Mouse (Mus musculus): ENCODE results near the gene Cracr2b. TPM values are rescaled to one million over a fixed set of nuclear protein-coding genes. Genes with fewer than 3 reads are reported as not detected.

The Cracr2b gene
- 3.7 and 8.1 TPM in 2 replicates for polyA plus RNA-seq (2014; fragmentation: Nextera tagmentation; extraction: Ambion mirVana)

DNA sequence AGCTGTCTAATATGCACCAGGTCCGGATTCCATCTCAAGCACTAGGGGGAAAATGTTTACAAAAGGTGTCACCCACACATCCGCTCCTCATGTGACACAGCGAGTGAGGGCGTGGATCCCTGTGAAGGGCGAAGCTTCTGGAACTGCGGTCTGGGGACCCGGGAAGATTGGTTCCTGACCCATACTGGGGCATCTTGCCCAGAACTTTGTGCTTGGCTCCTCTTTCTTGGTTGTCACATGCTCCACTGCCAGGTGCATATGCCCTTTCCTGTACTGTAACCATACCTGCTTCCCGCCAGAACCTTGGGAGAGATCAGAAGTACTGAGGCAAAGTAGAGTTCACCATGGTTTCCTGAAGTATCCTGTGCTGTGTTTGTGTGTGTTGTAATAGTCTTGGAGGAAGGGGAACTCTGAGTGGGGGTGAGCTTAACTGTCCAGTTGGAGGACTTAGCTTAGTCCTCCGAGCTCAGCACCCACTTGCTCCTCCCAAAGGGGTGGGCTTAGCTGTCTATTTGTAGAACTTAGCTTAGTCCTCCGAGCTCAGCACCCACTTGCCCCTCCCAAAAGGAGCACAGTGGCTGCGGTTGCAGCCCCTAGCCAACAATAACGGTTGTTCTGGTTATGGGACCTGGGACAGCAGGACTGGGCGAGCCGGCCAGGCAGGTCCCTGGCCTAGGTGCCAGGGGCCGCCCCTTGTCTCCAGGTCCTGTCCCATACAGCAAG lies at the start of gene Cracr2b:
Cracr2b (plus strand) TSS at position 704 of the 723 bp plus-strand sequence.
- Histone ChIP-seq H3K27me3 (ENCODE audit: control insufficient read depth, insufficient read depth, low read length) (peaks cover 61% of the 10 kb centered on the region), H3K4me3 (replicated peaks; ENCODE audit: low read length) (peak within 1 kb of the TSS; percentile 34), H3K4me1 (replicated peaks; ENCODE audit: control insufficient read depth, insufficient read depth, low read length) (peaks cover 9% of the 10 kb centered on the region; the same call in 1 of the 2 replicates), H3K36me3 (replicated peaks; ENCODE audit: control insufficient read depth, insufficient read depth) (peaks cover 11% of the 10 kb centered on the region), H3K9me3 (ENCODE audit: control insufficient read depth, low read length) (no peaks in the 10 kb centered on the region), H3K27ac (no peak within 1 kb of the TSS), H3K9ac (peak within 1 kb of the TSS; percentile 58), H3K4me2 (replicated peaks) (peak within 1 kb of the TSS; percentile 58)
- DNase-seq (ENCODE audit: low spot score) (no peak), ATAC-seq (ENCODE audit: low FRiP score) (no peak)
- WGBS, result 72% methylated on average over 15 of the region's 15 CpGs

DNA sequence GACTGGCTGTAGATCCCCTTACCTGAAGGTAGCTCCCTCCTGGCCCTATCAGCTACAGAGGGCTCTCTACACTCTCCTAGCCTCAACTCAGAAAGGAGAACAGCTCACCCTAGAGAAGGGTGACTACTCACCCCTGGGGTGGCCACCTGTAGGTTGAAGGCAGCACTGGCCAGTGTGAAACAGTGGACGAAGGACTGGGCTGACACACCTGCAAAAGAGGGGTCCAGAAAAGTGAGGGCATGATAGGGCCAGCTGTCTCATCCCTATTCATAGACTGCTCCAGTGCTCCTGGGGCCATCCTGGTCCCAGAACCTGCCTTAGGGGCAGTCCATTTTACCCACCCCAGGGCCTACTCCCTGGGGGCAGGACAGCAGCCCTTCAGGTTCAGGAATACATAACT lies 49.2 kb upstream of the Cracr2b start:
- H3K36me3 ChIP-seq (replicated peaks; ENCODE audit: control insufficient read depth, insufficient read depth), result peaks cover 32% of the 10 kb centered on the region; the same call in 1 of the 2 replicates
- H3K9me3 ChIP-seq (ENCODE audit: control insufficient read depth, low read length), result no peaks in the 10 kb centered on the region

DNA sequence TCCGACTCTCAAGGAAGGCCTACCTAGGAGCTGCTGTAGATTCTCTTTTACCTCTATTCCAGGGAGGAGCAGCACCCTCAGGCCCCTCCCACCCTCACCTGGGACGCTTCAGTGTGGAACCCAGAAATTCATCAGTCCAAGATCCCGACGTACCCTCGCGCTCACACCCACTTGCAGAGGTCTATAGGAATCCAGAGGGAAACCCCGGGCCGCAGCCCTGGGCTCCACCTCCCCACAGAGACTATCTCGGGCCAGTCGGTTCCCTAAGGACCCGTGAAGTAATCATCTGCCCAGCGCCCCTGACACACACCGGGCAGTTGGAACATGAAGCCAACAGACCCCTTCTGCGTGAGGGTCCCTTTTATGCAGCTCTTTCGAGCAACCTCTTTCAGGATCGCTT lies 47.6 kb upstream of the Cracr2b start:
- H3K4me1 ChIP-seq (replicated peaks; ENCODE audit: control insufficient read depth, insufficient read depth, low read length), result peaks cover 13% of the 10 kb centered on the region
- peak overlapping the region; percentile 86 for H3K4me2 ChIP-seq (replicated peaks)
- WGBS, result 4% methylated on average over 16 of the region's 16 CpGs
- H3K27ac ChIP-seq, result peak overlapping the region; percentile 80
- H3K9me3 ChIP-seq (ENCODE audit: control insufficient read depth, low read length), result no peaks in the 10 kb centered on the region
- DNase-seq (ENCODE audit: low spot score), result peak; percentile 25
- H3K9ac ChIP-seq, result peak overlapping the region; percentile 68
- H3K4me3 ChIP-seq (replicated peaks; ENCODE audit: low read length), result peak overlapping the region; percentile 61
- H3K27me3 ChIP-seq (ENCODE audit: control insufficient read depth, insufficient read depth, low read length), result no peaks in the 10 kb centered on the region
- peaks cover 25% of the 10 kb centered on the region; the same call in 1 of the 2 replicates for H3K36me3 ChIP-seq (replicated peaks; ENCODE audit: control insufficient read depth, insufficient read depth)
- ATAC-seq (ENCODE audit: low FRiP score), result peak; percentile 26; the same call in 1 of the 2 replicates

More for the DNA sequence above, 49.2 kb upstream of the Cracr2b start:
- Histone ChIP-seq H3K27ac (no peak overlapping the region), H3K9ac (no peak overlapping the region), H3K4me3 (replicated peaks; ENCODE audit: low read length) (no peak overlapping the region), H3K4me1 (replicated peaks; ENCODE audit: control insufficient read depth, insufficient read depth, low read length) (peaks cover 13% of the 10 kb centered on the region), H3K27me3 (ENCODE audit: control insufficient read depth, insufficient read depth, low read length) (no peaks in the 10 kb centered on the region), H3K4me2 (replicated peaks) (no peak overlapping the region)
- 94% methylated on average over 1 of the region's 1 CpGs for WGBS
- DNase-seq (ENCODE audit: low spot score) (no peak), ATAC-seq (ENCODE audit: low FRiP score) (no peak)

DNA sequence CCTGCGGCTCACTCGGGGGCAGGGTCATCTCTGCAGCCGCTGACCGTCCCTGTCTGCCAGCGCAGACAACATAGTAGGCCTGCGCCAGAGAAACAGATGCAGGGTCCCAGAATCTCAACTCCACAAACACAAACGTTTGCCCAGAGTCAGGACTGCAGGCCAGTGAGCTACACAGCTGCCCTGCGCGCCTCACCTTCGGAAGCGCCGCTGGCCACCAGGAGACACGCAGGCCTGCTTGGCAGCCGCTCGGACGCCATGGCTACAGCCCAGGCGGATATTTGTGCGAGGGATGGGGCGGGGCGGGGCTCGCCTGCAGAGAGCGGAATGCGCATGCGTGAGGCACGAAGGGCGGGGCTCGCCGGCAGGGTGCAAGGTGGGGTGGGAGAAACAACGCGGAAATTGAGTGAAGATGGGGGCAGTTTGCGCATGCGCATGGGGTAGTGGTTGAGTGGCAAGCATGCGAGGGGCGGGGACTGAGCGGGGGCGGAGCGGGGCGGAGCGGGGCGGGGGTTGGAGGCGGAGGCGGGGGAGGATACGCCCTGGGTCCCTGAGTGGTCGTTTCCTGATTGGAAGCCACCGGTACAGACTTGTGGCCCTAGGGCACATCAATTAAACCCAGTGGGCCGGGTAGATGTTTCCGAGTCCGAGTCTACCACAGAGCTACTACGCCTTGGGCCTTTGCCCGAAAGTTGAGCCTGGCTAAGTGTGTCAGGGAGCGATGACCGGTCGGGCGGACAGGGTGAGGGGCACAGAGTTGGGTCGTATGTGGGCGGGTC lies 46.9 kb upstream of the Cracr2b start, which contains the start of gene Gatd1:
Gatd1 (minus strand) TSS at position 328 of the 776 bp plus-strand sequence.
- ATAC-seq (ENCODE audit: low FRiP score) (peak; percentile 84), DNase-seq (ENCODE audit: low spot score) (peak; percentile 100)
- under 1% methylated on average over 50 of the region's 56 CpGs for WGBS
- peaks cover 13% of the 10 kb centered on the region for H3K4me1 ChIP-seq (replicated peaks; ENCODE audit: control insufficient read depth, insufficient read depth, low read length)
- peak within 1 kb of the TSS; percentile 61 for H3K4me3 ChIP-seq (replicated peaks; ENCODE audit: low read length)
- peaks cover 18% of the 10 kb centered on the region; the same call in 1 of the 2 replicates for H3K36me3 ChIP-seq (replicated peaks; ENCODE audit: control insufficient read depth, insufficient read depth)
- H3K4me2 ChIP-seq (replicated peaks), result peak within 1 kb of the TSS; percentile 86
- no peaks in the 10 kb centered on the region for H3K27me3 ChIP-seq (ENCODE audit: control insufficient read depth, insufficient read depth, low read length)
- H3K27ac ChIP-seq, result peak within 1 kb of the TSS; percentile 80
- H3K9me3 ChIP-seq (ENCODE audit: control insufficient read depth, low read length), result no peaks in the 10 kb centered on the region
- H3K9ac ChIP-seq, result peak within 1 kb of the TSS; percentile 68

DNA sequence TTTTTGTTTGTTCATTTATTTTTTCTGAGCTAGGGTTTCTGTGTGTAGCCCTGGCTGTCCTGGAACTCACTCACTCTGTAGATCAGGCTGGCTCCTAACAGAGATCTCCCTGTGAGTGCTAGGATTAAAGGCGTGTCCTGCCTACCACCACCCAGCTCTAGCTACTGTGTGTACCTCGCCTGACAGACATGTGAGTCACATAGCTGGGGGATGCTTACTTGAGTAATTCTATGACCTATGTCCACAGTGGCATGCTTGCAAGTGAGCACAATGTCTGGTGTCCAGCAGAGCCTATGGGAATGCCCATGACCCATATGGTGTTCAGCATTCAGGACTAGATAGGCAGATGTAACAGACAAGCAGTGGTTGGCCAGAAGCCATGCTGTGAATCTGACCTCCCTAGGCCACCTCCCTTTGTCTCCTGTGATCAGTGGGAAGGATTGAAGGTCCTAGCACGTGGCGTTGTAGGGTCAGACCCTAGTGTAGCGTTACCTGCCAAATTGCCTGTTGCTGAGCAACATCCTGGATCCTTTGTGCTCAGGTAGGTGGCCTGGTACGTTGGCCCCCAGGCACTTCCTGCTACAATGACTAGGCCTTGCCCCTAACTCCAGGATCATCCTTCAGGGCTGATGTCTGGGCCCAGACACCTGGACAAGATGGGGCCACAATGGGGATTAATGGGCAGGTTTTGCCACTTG lies 44.6 kb upstream of the Cracr2b start:
- H3K4me1 ChIP-seq (replicated peaks; ENCODE audit: control insufficient read depth, insufficient read depth, low read length), result peaks cover 13% of the 10 kb centered on the region
- H3K27me3 ChIP-seq (ENCODE audit: control insufficient read depth, insufficient read depth, low read length), result no peaks in the 10 kb centered on the region
- no peak overlapping the region for H3K4me2 ChIP-seq (replicated peaks)
- H3K9ac ChIP-seq, result no peak overlapping the region
- H3K4me3 ChIP-seq (replicated peaks; ENCODE audit: low read length), result no peak overlapping the region
- H3K9me3 ChIP-seq (ENCODE audit: control insufficient read depth, low read length), result no peaks in the 10 kb centered on the region
- no peak for ATAC-seq (ENCODE audit: low FRiP score)
- DNase-seq (ENCODE audit: low spot score), result no peak
- no peak overlapping the region for H3K27ac ChIP-seq
- no peaks in the 10 kb centered on the region for H3K36me3 ChIP-seq (replicated peaks; ENCODE audit: control insufficient read depth, insufficient read depth)
- 65% methylated on average over 6 of the region's 6 CpGs for WGBS

GRCm38 (mm10) chr7:141417731-141418681 lies 42.9 kb upstream of the Cracr2b start:
- H3K9me3 ChIP-seq (ENCODE audit: control insufficient read depth, low read length), result no peaks in the 10 kb centered on the region
- H3K36me3 ChIP-seq (replicated peaks; ENCODE audit: control insufficient read depth, insufficient read depth), result no peaks in the 10 kb centered on the region
- DNase-seq (ENCODE audit: low spot score) (no peak), ATAC-seq (ENCODE audit: low FRiP score) (no peak)
- H3K9ac ChIP-seq, result no peak overlapping the region
- peaks cover 8% of the 10 kb centered on the region for H3K4me1 ChIP-seq (replicated peaks; ENCODE audit: control insufficient read depth, insufficient read depth, low read length)
- 72% methylated on average over 8 of the region's 8 CpGs for WGBS
- no peak overlapping the region for H3K27ac ChIP-seq
- no peaks in the 10 kb centered on the region for H3K27me3 ChIP-seq (ENCODE audit: control insufficient read depth, insufficient read depth, low read length)
- H3K4me3 ChIP-seq (replicated peaks; ENCODE audit: low read length), result no peak overlapping the region
- no peak overlapping the region for H3K4me2 ChIP-seq (replicated peaks)

- Histone ChIP-seq H3K27me3 (ENCODE audit: control insufficient read depth, insufficient read depth, low read length) (no peaks in the 10 kb centered on the region), H3K4me1 (replicated peaks; ENCODE audit: control insufficient read depth, insufficient read depth, low read length) (peaks cover 5% of the 10 kb centered on the region; the same call in 1 of the 2 replicates), H3K4me2 (replicated peaks) (no peak overlapping the region), H3K27ac (no peak overlapping the region), H3K9me3 (ENCODE audit: control insufficient read depth, low read length) (no peaks in the 10 kb centered on the region), H3K36me3 (replicated peaks; ENCODE audit: control insufficient read depth, insufficient read depth) (no peaks in the 10 kb centered on the region), H3K4me3 (replicated peaks; ENCODE audit: low read length) (no peak overlapping the region), H3K9ac (no peak overlapping the region)
- DNase-seq (ENCODE audit: low spot score) (no peak), ATAC-seq (ENCODE audit: low FRiP score) (no peak)
- WGBS, result 78% methylated on average over 7 of the region's 7 CpGs
Observed at GRCm38 (mm10) chr7:141418970-141419369, 41.9 kb upstream of the Cracr2b start.

DNA sequence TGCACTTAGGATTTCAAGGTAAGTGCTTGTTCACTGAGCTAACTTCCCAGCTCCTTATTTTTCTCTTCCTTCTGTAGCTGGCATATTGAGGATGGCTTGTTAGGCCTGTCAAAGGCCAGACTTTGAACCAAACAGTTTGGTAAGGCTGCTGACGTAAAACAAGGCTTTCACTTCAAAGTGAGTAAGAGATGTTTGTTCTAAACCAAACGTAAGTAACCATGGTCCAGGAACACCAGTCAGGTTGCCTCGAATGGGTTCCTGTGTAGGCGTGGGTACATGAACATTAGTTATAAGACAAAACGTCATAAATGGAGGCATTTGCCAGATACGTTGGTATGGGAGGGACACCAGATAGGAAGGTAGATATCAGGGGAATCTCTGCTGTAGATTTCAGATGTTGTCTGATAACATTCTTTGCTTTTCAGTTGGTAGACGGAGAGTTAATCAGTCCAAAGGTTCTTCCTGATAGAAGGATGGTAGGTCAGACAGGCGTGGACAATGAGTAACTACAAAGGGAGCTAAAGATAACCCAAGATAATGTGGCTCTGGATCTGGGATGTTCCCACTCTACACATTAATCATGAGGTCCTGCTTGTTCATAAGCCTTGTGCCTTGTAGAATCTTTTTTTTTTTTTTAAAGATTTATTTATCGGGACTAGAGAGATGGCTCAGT lies 40.7 kb upstream of the Cracr2b start:
- ATAC-seq (ENCODE audit: low FRiP score), result no peak
- H3K4me2 ChIP-seq (replicated peaks), result no peak overlapping the region
- 86% methylated on average over 9 of the region's 9 CpGs for WGBS
- H3K27ac ChIP-seq, result no peak overlapping the region
- DNase-seq (ENCODE audit: low spot score), result no peak
- no peak overlapping the region for H3K4me3 ChIP-seq (replicated peaks; ENCODE audit: low read length)
- no peaks in the 10 kb centered on the region for H3K27me3 ChIP-seq (ENCODE audit: control insufficient read depth, insufficient read depth, low read length)
- H3K9me3 ChIP-seq (ENCODE audit: control insufficient read depth, low read length), result no peaks in the 10 kb centered on the region
- H3K36me3 ChIP-seq (replicated peaks; ENCODE audit: control insufficient read depth, insufficient read depth), result no peaks in the 10 kb centered on the region
- no peak overlapping the region for H3K9ac ChIP-seq
- H3K4me1 ChIP-seq (replicated peaks; ENCODE audit: control insufficient read depth, insufficient read depth, low read length), result no peaks in the 10 kb centered on the region

Data from hindbrain, embryonic 14.5 days (tissue).